Mouse (Mus musculus): ENCODE results near the gene Ckm.

Gene Ckm

DNA sequence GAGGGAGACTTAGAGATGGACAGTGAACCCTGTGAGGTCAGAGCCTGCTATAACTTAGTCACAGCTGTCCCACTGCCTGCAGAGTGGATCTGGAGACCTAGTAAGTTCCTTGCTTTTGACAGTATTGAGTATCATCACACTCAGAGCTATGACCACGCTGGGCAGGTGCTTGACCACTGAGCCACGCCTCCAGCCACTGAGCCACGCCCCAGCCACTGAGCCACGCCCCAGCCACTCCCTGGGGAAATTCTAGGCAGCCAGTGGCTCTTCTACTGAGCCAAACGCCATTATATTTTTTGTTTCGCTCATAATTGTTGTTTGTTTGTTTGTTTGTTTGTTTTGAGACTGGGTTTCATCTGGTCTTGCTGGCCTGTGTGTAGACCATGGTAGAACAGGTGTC is 63.1 kb downstream of the Ckm start:
- DNase-seq (ENCODE audit: low spot score), result no peak

DNA sequence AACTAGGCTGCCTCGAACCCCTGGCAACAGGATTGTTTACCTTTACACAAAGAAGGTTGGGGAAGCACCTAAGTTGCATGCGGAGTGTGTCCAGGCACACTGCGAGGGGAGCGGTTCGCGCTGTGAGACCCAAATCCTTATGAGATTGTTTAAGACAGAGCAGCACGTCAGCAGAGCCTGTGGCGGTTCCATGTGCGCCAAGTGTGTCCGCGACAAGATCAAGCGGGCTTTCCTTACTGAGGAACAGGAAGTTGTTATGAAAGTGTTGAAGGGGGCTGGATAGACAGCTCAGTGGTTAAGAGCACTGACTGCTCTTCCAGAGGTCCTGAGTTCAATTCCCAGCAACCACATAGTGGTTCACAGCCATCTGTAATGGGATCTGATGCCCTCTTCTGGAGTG is 63.7 kb downstream of the Ckm start:
- DNase-seq (ENCODE audit: low spot score), result no peak

DNA sequence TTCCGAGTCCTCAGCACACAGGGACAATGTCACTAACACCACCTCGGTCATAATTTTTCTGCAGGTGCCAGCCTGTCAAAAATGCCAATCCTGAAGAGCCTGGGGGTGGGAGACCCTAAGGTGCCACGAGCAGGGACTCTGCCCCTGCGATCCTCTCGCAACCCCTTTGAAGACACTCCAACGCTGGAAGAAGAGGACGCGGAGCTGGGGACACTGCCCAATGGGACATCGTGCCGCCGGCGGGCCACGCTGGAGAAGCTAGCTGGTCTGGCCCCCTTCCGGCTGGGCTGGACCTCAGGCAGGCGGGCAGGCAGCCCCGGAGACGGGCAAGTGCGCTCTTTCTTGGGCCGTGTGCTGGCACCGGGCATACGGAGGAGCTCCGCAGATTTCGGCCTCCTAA is 64.8 kb downstream of the Ckm start:
- DNase-seq (ENCODE audit: low spot score), result no peak

DNA sequence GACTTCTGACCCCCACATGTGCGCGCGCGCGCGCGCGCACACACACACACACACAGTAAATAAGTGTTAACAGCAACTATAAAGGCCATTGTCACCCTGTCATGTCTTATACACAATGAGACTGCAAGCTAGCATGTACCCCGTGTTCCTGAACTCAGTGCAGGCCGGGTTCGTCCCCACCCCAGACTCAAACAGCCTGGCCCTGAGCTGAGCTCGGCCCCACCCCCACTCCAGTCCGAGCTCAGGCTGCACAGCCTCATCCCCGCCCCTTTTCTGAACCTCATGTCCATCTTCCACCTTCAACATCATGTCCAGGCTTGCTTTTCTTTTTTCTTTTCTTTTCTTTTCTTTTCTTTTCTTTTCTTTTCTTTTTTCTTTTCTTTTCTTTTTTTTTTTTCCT is 65.7 kb downstream of the Ckm start:
- DNase-seq (ENCODE audit: low spot score), result no peak

DNA sequence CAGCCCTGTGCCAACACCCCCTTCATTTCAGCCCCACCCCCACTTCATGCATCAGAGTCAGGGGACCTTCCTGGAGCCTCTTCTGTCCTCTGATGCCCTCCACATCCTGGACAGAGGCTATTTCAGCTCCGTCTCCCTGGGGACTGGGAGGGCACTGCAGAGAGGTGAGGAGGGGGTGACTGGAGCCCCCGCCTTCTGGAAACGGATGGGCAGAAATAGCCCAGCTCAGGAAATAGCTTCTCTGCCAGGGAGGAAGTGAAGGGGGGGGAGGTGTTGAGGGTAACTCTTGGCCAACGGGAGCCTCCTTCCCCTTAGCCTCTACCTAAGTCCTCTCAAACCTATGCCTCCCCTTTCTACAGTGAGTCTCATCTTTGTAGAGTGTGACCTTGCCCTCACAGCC is 67.8 kb downstream of the Ckm start:
- no peak for DNase-seq (ENCODE audit: low spot score)
